Mouse (Mus musculus): ENCODE measurements around the gene Hormad1. TPM values are rescaled to one million over a fixed set of nuclear protein-coding genes. Genes with fewer than 3 reads are reported as not detected.
A peak's percentile ranks its signal among the peaks of the same experiment; 100 is the strongest.
"Not testable (repeated sequence)": the region's sequence is repeated elsewhere in the genome, so short reads cannot be mapped to it uniquely, and the experiment has no call there.

Gene Hormad1
- not detected in 2 replicates for total RNA-seq (2017)

DNA sequence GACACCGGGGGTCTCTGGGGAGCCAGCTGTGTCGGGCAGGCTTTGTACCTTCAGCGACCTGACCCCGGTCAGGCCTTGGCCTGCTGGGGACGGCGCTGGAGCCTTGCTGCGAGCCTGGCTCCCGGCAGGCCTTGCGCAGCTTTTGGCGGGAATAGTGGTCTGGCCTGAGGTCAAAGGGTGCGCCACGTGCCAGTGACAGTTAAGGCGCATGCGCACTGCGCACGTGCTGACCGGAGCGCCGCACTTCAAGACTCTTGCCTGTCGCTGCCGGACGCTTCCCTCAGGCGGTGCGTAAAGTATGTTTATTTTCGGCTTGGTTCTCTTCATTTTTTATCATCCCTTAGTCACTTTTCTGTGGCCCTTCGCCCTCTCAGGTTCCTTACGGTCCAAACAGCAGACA lies at the start of gene Hormad1:
TSS of gene Hormad1 (plus strand) at position 241 of the 400 bp plus-strand sequence.
- ATAC-seq (replicated peaks; ENCODE audit: low read depth, poor library complexity, severe bottlenecking), result no peak

DNA sequence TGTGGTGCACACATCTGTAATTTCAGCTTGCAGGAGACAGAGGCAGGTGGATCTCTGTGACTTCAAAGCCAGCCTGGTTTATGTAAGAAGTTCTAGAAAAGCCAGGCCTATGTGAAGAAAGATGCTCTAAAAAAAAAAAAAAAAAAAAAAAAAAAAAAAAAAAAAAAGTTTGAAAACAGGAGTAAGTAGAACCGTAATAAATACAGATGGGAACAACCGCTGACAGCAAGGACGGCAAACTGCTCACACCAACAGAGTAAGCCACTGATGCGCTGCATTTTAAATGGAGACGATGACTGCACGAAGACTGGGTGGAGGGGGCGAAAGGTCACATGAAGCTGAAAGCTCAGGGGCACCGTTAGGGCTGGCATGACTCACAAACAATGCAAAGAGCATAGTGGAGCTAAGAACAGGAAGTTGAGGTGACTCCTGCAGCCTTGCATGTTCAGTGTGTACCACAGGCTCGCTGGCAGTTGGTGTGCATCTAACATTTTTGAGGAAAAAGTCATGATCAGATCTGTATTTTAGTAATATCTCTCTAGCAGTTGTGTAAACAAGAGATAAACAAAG lies 47.8 kb upstream of the Hormad1 start:
- peak; percentile 95 for ATAC-seq (replicated peaks; ENCODE audit: low read depth, poor library complexity, severe bottlenecking)

DNA sequence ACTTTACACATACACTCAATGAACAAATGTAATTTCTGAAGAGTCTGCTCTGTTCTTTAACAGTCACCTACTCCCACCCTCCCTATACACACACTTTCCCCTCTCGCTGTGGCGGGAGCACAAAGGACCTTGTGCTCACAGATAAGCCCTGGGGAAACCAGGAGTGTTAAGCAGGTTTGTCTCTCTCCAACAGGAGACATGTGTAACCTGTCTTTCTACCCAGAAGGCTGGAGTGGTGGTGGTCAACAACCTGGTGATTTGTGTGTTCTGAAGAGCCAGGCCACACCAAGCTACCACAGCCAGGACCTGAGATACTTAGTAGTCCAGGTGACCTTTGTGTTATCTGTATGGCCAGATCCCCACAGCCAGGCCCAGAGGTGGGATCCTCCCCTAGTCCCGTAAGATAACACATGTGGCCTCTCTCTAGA lies 42.8 kb upstream of the Hormad1 start:
- ATAC-seq (replicated peaks; ENCODE audit: low read depth, poor library complexity, severe bottlenecking), result no peak

DNA sequence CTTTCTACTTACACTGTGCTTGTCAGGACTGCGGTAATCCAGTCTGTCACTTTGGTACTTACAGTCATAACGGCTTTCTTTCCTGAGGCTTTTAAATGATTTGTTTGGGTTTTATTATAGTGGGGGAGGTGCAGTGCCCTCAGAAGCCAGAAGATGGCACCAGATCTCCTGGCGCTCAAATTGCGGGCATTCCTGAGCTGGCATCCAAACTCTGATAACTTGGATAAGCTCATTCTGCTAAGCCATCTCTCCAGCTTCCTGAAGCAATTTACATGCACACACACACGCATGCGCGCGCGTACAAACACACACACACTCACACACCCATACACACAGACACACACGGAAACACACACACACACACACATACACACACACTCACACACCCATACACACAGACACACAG lies 42.0 kb upstream of the Hormad1 start:
- ATAC-seq (replicated peaks; ENCODE audit: low read depth, poor library complexity, severe bottlenecking), result peak; percentile 78

DNA sequence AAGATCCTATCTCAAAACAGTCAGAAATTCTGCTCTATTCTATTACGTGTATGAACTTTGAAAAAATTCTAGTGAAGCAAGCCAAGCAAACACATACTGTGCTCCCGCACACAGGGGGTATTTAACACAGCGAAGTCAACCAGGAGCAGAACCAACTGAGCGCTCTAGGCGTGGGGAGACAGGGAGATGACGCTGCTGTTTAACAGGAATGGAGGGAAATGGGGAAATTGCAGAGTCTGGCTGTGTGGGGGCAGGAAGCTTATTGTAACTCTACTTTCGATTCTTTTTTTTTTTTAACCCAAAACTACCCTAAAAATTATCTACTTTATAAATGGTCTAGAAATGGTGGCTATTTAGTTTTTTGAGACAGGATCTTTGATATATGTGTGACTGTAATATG lies 40.6 kb upstream of the Hormad1 start:
- peak; percentile 52 for ATAC-seq (replicated peaks; ENCODE audit: low read depth, poor library complexity, severe bottlenecking)

DNA sequence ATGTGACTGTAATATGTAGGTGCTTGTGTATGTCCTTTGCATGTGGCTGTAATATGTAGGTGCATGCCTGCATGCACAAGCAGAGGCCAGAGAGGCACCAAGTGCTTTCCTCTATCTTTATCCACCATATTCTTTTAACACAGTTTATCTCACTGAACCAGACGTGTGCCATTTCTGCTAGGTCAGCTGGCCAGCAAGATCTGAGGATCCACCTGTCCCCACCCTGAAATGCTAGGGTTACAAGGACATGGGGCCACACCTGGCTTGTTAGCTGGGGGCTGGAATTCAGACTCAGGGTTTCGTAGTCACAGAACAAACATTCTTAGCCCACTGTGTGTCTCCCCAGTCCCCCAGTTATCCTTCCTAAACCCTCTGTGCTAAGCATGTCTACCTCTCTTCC lies 40.2 kb upstream of the Hormad1 start:
- peak; percentile 35 for ATAC-seq (replicated peaks; ENCODE audit: low read depth, poor library complexity, severe bottlenecking)

DNA sequence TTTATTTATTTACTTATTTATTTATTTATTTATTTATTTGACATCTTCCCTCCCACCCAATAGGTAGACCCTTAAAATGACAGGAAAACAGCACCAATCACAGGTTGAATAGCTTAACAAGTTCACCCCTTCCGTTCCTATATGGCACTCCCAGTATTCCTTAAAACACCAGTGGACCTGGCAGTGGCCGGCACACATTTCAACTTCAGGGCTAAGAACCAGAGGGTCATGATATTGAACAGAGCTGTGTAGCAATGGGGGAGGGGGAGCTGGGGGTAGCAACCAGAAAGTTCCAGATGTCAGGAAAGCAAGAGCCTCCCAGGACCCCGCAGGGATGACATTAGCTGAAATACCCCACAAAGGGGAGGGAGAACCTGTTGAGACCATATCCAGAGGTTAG lies 39.4 kb upstream of the Hormad1 start:
- no peak for ATAC-seq (replicated peaks; ENCODE audit: low read depth, poor library complexity, severe bottlenecking)

DNA sequence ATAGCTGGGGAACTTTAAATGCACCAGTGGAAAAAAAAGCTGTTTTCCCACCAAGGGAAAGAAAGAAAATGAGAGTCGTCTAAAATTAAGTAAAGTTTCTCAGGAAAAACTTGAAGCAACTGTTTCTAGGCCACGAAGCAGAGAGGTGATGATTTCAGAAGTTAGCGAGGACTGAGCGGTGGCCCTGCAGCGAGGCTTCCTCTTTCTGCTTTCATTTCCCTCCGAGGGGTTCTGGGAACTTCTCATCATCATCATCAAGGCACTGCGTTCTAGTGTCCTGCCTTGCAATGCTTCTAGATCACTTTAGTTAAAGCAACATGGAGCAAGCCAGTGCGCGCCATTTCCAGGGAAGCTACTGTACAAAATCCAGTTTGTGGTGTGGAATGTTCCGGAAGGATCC lies 38.3 kb upstream of the Hormad1 start:
- ATAC-seq (replicated peaks; ENCODE audit: low read depth, poor library complexity, severe bottlenecking), result no peak

DNA sequence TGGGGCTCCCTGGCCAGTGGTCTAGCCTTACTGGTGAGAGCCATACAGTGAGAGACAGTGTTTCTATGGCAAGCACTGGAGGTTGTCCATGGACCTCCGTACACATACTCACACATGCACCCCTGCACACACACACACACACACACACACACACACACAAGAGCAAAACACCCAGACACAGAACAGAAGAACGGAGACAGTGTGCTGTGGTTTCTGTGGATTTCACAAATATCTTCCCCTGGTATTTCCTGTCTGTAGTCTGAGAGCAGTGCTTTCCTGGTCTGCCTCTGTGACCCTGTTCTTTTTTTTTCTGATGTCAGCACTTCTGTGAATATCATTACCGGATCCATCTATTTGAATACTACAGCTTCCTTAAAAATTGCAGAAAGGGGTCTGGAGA lies 35.8 kb upstream of the Hormad1 start:
- ATAC-seq (replicated peaks; ENCODE audit: low read depth, poor library complexity, severe bottlenecking), result peak; percentile 71

DNA sequence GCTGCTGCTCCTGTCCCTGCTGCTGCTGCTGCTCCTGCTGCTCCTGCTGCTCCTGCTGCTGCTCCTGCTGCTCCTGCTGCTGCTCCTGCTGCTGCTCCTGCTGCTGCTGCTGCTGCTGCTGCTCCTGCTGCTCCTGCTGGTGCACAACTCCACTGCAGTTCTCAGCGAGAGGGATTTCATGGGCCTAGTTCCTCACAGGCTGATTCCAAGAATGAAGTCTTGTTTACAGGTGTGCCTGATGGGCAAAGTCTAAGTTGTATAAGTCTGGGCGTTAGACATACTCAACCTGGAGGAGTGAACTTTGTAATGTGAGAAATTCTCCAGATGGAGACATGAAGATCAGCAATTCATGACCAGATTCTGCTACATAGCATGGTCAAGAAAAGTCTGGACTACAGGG lies 34.8 kb upstream of the Hormad1 start:
- ATAC-seq (replicated peaks; ENCODE audit: low read depth, poor library complexity, severe bottlenecking), result no peak

DNA sequence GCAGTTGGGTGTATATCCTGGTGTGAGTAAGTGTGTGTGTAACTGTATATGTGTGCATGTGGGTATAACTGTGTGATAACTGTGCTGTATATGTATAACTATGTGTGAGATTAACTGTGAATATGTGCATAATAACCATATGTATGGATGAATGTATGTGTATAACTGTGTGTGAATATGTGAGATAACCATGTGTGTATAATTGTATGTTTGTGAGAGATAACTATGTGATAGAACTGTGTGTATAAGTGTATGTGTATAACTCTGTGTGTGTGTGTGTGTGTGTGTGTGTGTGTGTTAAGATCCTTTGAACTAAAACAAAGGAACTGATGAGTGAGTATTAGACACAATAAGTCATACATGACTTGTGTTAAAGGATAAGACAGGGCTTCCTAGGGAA lies 33.4 kb upstream of the Hormad1 start:
- ATAC-seq (replicated peaks; ENCODE audit: low read depth, poor library complexity, severe bottlenecking), result no peak

DNA sequence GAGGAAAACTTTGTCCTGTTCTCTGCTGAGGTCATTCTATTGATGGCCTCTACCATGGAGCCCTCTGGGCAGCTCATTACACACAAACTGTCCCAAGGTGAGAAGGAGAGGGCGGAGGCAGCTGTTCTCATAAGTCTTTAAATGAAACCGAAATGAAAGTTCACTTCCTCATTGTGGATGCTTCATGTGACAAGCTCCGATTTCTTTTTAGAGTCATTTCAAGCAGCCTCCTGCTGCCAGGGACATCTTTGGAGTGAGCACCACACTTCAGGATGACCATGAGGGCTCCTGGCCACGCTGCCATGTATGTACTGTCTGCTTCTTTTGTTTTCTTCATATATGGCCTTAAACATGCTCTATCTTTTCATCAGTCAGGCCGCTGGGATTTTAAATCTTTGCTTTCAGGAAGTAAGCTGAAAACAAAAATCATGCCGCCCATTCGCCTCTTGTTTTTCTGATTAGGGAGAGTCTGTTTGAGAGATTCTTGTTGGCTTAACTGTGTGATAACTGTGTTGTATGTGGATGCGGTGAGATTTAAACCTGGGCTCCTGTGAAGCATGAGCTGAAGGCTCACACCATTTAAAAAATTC lies 32.8 kb upstream of the Hormad1 start, which contains the start of gene Ctss:
TSS of gene Ctss (plus strand) at position 165 of the 590 bp plus-strand sequence.
- ATAC-seq (replicated peaks; ENCODE audit: low read depth, poor library complexity, severe bottlenecking), result peak; percentile 20

DNA sequence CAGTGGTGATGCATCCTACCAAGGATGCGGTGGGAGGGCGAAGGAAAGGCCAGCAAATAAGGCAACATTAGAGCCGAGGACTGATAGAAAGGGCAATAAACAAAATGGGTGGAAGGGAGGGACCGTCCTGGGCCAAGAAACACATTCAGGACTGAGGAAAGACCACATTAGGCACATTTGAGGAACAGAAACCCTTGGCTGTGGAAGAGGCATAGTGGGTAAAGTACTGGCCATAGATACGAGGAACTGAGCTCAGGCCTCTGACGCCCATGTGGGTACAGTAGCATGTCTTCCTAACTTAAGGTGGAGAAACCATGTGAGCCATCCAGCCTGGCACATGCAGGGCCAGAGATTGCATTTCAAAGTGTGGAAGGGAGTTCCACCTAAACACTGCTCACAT lies 29.7 kb upstream of the Hormad1 start:
- peak; percentile 96 for ATAC-seq (replicated peaks; ENCODE audit: low read depth, poor library complexity, severe bottlenecking)

DNA sequence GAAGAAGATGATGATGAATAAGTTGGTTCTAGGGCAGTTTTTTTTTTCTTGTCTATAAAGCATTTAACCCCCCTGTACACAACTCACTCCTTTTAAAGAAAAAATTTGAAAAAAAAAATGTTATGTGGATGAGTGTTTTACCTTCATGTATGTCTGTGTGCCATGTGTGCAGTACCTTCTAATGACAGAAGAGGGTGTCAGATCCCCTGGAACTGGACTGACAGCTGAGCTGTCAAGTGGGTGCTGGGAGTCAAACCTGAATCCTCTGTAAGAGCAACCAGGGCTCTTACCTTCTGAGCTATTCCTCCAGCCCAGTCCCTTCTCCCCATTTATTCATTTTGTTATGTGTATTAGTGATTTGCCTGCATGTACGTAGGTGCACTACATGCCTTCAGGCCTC lies 28.5 kb upstream of the Hormad1 start:
- ATAC-seq (replicated peaks; ENCODE audit: low read depth, poor library complexity, severe bottlenecking), result no peak

DNA sequence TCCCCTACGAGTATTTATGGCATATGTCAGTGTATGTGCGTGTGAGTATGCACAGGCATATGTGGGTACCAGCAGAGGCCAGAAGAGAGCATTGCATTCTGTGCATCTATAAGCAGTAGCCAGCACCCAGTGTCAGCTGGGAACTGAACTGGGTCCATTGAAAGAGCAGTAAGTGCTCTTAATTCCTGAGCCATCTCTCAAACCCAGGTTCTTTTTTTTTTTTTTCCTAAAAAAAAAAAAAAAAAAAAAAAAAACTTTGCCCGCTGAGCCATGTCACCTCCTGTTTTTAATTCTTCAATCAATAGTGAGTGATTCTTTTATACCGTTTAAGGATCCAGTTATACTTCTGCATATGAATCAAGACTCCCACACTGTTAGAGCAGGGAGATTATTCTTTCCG lies 26.1 kb upstream of the Hormad1 start:
- no peak for ATAC-seq (replicated peaks; ENCODE audit: low read depth, poor library complexity, severe bottlenecking)

DNA sequence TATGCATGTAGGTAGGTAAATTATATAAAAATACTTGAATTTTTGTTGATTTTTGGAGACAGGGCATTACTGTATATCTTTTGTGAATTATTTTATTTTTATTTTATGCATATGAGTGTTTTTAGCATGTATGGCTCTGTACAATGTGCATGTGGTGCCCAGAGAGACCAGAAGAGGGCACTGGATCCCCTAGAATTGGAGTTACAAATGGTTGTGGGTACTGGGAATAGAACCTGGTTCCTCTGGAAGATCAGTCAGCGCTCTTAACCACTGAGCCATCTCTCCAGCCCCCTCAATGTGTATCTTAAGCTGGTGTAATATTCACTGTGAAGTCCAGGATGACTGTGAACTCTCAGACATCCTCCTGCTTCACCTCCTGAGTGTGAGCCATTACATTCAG lies 24.6 kb upstream of the Hormad1 start:
- ATAC-seq (replicated peaks; ENCODE audit: low read depth, poor library complexity, severe bottlenecking), result no peak

DNA sequence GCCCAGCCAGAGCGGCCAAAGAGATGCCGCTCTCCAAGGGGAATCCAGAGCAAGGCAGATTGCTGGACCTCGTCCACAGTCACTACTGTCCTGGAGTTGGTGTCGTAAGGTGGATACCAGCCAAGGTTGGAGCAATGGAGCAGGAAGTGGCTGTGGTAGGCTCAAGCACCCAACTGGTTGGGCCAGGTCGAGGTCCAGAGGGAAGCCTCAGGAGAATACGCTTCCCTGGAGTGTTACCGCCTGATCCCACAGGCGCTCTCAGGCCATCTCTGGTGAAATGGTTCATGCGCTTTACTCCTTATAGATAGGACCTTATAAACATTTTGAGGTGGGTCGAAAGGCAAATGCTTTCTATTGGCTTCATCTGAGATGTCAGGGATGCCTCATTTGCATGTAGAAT lies 20.5 kb upstream of the Hormad1 start:
- no peak for ATAC-seq (replicated peaks; ENCODE audit: low read depth, poor library complexity, severe bottlenecking)

DNA sequence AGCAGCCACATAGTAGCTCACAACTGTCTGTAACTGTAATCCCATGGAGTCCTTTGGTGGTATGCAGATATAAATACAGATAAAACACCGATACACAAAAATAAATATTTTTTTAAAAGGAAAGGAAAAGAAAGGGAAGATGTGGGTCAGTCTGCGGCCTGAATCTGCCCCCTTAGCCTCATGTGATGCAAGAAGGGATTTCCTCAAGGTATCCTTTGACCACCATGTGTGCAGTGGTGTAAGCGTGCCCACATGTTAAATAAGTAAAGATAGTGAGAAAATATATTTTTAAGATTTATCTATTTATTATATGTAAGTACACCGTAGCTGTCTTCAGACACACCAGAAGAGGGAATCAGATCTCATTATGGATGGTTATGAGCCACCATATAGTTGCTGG lies 19.6 kb upstream of the Hormad1 start:
- ATAC-seq (replicated peaks; ENCODE audit: low read depth, poor library complexity, severe bottlenecking), result no peak

DNA sequence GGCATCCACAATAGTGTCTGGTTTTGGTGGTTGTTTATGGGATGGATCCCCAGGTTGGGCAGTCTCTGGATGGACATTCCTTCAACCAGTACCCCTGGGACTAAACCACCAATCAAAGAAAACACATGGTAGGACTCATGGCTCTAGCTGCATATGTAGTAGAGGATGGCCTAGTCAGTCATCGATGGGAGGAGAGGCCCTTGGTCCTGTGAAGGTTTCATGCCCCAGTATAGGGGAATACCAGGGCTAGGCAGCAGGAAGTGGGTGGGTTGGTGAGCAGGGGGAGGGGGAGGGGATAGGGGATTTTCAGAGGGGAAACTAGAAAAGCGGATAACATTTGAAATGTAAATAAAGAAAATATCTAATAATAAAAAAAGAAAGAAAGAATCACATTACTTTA lies 18.3 kb upstream of the Hormad1 start:
- not testable (repeated sequence) for ATAC-seq (replicated peaks; ENCODE audit: low read depth, poor library complexity, severe bottlenecking)

DNA sequence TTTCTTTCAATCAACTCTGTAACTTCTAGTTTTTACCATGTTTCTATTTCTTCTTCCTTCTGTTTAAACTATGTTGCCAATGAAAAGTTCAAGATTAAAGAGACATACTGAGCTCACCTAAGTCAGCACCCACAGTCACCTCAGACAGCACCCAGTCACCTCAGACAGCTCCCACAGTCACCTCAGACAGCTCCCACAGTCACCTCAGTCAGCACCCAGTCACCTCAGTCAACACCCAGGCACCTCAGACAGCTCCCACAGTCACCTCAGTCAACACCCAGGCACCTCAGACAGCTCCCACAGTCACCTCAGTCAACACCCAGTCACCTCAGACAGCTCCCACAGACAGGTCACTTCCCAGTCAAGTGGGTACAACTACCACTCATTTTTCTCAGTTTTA lies 17.3 kb upstream of the Hormad1 start:
- ATAC-seq (replicated peaks; ENCODE audit: low read depth, poor library complexity, severe bottlenecking), result no peak

DNA sequence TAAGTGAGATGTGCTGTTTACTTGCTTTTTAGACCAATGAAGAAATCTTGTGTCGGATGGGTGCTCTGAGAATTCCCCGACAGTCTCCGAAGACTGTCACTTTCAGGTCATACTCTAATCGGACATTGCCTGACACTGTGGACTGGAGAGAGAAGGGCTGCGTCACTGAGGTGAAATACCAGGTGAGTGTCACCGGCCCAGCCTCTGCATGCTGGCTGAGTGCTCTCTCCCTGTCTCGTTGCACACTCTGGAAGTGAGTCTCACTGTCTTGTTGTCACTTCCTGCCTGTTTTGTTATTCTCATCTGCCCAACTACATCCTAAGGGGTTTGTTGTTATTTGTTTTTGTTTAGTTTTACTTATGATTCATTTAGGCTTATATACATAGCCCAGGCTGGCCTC lies 16.5 kb upstream of the Hormad1 start:
- no peak for ATAC-seq (replicated peaks; ENCODE audit: low read depth, poor library complexity, severe bottlenecking)

DNA sequence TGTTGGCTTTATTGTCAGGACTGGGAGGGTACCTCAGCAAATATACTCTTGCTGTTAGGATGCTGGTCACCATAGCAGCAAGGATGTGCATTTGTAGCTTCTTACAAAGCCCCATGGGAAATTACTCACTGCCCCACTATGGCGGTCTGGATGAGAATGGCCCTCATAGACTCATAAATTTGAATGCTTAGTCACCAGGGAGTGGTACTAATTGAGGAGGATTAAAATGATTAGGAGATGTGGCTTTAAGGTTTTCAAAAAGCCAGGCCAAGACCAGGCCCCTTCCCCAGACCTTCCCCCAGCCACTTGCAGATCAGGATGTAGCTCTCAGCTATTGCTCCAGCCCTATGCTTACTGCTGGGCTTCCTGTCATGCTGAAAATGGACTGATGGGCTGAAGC lies 9.3 kb upstream of the Hormad1 start:
- ATAC-seq (replicated peaks; ENCODE audit: low read depth, poor library complexity, severe bottlenecking), result no peak

Measured in common myeloid progenitor, adult 5-6 weeks (primary cell).